Mouse (Mus musculus): ENCODE measurements around the gene Hoxd4. TPM values are rescaled to one million over a fixed set of nuclear protein-coding genes. Genes with fewer than 3 reads are reported as not detected.

Gene Hoxd4
- polyA plus RNA-seq, 1 experiment: not detected

- Histone ChIP-seq H3K4me1 (ENCODE audit: control insufficient read depth, insufficient read depth, low read length) (peaks cover 6% of the 10 kb centered on the region), H3K4me3 (ENCODE audit: insufficient read depth, low read depth, low read length) (no peak overlapping the region), H3K27ac (ENCODE audit: insufficient read depth, low read depth, low read length) (no peak overlapping the region)
- WGBS: 5% methylated on average over 14 of the region's 14 CpGs
- TF ChIP-seq POLR2A (IDR thresholded peaks at IDR 0.05; ENCODE audit: insufficient read depth, low read depth, low read length): no peak
- TF ChIP-seq CTCF (IDR thresholded peaks at IDR 0.05; ENCODE audit: insufficient read depth, low read depth, low read length): no peak
Observed at GRCm38 (mm10) chr2:74739869-74740268, 28.1 kb downstream of the Hoxd4 start.

- WGBS: 4% methylated on average over 43 of the region's 43 CpGs
- Histone ChIP-seq H3K4me3 (ENCODE audit: insufficient read depth, low read depth, low read length) (no peak overlapping the region), H3K4me1 (ENCODE audit: control insufficient read depth, insufficient read depth, low read length) (peaks cover 6% of the 10 kb centered on the region), H3K27ac (ENCODE audit: insufficient read depth, low read depth, low read length) (no peak overlapping the region)
- no peak for TF ChIP-seq CTCF (IDR thresholded peaks at IDR 0.05; ENCODE audit: insufficient read depth, low read depth, low read length)
- no peak for TF ChIP-seq POLR2A (IDR thresholded peaks at IDR 0.05; ENCODE audit: insufficient read depth, low read depth, low read length)
Observed at GRCm38 (mm10) chr2:74740311-74741091, 28.8 kb downstream of the Hoxd4 start.

- Histone ChIP-seq H3K4me1 (ENCODE audit: control insufficient read depth, insufficient read depth, low read length) (0 out of 2 replicates have a peak, but pooled peaks cover 3% of the 10 kb centered on the region), H3K27ac (ENCODE audit: insufficient read depth, low read depth, low read length) (no peak overlapping the region), H3K4me3 (ENCODE audit: insufficient read depth, low read depth, low read length) (no peak overlapping the region)
- no peak for TF ChIP-seq CTCF (IDR thresholded peaks at IDR 0.05; ENCODE audit: insufficient read depth, low read depth, low read length)
- TF ChIP-seq POLR2A (IDR thresholded peaks at IDR 0.05; ENCODE audit: insufficient read depth, low read depth, low read length): no peak
- 29% methylated on average over 2 of the region's 3 CpGs for WGBS
Observed at GRCm38 (mm10) chr2:74741252-74741978, 29.7 kb downstream of the Hoxd4 start.

- no peak overlapping the region for H3K27ac ChIP-seq (ENCODE audit: insufficient read depth, low read depth, low read length)
- H3K4me3 ChIP-seq (ENCODE audit: insufficient read depth, low read depth, low read length): no peak overlapping the region
- TF ChIP-seq POLR2A (IDR thresholded peaks at IDR 0.05; ENCODE audit: insufficient read depth, low read depth, low read length): no peak
- no peak for TF ChIP-seq CTCF (IDR thresholded peaks at IDR 0.05; ENCODE audit: insufficient read depth, low read depth, low read length)
- H3K4me1 ChIP-seq (ENCODE audit: control insufficient read depth, insufficient read depth, low read length): 0 out of 2 replicates have a peak, but pooled peaks cover 3% of the 10 kb centered on the region
Observed at GRCm38 (mm10) chr2:74741979-74742277, 30.2 kb downstream of the Hoxd4 start.

GRCm38 (mm10) chr2:74745540-74746297 is 34.0 kb downstream of the Hoxd4 start:
- H3K4me3 ChIP-seq (ENCODE audit: insufficient read depth, low read depth, low read length): no peak overlapping the region
- no peak overlapping the region for H3K27ac ChIP-seq (ENCODE audit: insufficient read depth, low read depth, low read length)
- no peak for TF ChIP-seq POLR2A (IDR thresholded peaks at IDR 0.05; ENCODE audit: insufficient read depth, low read depth, low read length)
- TF ChIP-seq CTCF (IDR thresholded peaks at IDR 0.05; ENCODE audit: insufficient read depth, low read depth, low read length): no peak
- H3K4me1 ChIP-seq (ENCODE audit: control insufficient read depth, insufficient read depth, low read length): no peaks in the 10 kb centered on the region
- WGBS: 5% methylated on average over 6 of the region's 6 CpGs

DNA sequence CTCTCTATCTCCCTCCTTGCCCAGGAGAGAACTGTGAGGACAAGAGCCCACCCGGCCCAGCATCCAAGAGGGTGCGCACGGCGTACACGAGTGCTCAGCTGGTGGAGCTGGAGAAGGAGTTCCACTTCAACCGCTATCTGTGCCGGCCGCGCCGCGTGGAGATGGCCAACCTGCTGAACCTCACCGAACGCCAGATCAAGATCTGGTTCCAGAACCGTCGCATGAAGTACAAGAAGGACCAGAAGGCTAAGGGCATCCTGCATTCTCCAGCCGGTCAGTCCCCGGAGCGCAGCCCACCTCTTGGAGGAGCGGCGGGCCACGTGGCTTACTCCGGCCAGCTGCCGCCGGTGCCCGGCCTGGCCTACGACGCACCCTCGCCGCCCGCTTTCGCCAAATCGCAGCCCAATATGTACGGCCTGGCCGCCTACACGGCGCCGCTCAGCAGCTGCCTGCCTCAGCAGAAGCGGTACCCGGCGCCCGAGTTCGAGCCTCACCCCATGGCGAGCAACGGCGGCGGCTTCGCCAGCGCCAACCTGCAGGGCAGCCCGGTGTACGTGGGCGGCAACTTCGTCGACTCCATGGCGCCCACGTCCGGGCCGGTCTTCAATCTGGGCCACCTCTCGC is 34.7 kb downstream of the Hoxd4 start:
- Histone ChIP-seq H3K27ac (ENCODE audit: insufficient read depth, low read depth, low read length) (no peak overlapping the region), H3K4me1 (ENCODE audit: control insufficient read depth, insufficient read depth, low read length) (no peaks in the 10 kb centered on the region), H3K4me3 (ENCODE audit: insufficient read depth, low read depth, low read length) (no peak overlapping the region)
- WGBS: 2% methylated on average over 58 of the region's 58 CpGs
- no peak for TF ChIP-seq POLR2A (IDR thresholded peaks at IDR 0.05; ENCODE audit: insufficient read depth, low read depth, low read length)
- no peak for TF ChIP-seq CTCF (IDR thresholded peaks at IDR 0.05; ENCODE audit: insufficient read depth, low read depth, low read length)

DNA sequence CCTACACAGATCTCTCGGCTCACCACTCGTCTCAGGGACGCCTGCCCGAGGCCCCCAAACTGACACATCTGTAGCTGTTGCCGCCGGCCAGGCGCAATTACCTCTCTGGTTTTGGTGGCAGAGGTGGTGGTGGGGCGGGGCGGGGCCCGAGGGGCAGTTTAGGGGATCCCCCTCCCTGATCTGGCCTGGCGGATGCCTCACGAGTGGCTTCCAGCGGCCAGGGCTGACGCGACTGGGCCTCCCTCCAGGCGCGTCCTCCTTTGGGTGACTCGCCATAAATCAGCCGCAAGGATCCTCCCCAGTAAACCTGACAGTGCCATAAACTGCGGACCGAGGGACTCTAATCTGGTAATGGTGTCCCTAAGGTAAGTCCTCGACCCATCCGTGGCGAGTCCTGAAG is 35.3 kb downstream of the Hoxd4 start:
- WGBS: 3% methylated on average over 24 of the region's 24 CpGs
- Histone ChIP-seq H3K27ac (ENCODE audit: insufficient read depth, low read depth, low read length) (no peak overlapping the region), H3K4me3 (ENCODE audit: insufficient read depth, low read depth, low read length) (no peak overlapping the region), H3K4me1 (ENCODE audit: control insufficient read depth, insufficient read depth, low read length) (no peaks in the 10 kb centered on the region)
- no peak for TF ChIP-seq CTCF (IDR thresholded peaks at IDR 0.05; ENCODE audit: insufficient read depth, low read depth, low read length)
- TF ChIP-seq POLR2A (IDR thresholded peaks at IDR 0.05; ENCODE audit: insufficient read depth, low read depth, low read length): no peak

- Histone ChIP-seq H3K4me3 (ENCODE audit: insufficient read depth, low read depth, low read length) (no peak overlapping the region), H3K27ac (ENCODE audit: insufficient read depth, low read depth, low read length) (no peak overlapping the region), H3K4me1 (ENCODE audit: control insufficient read depth, insufficient read depth, low read length) (peaks cover 2% of the 10 kb centered on the region; the same call in 1 of the 2 replicates)
- 10% methylated on average over 11 of the region's 11 CpGs for WGBS
- no peak for TF ChIP-seq CTCF (IDR thresholded peaks at IDR 0.05; ENCODE audit: insufficient read depth, low read depth, low read length)
- TF ChIP-seq POLR2A (IDR thresholded peaks at IDR 0.05; ENCODE audit: insufficient read depth, low read depth, low read length): no peak
Observed at GRCm38 (mm10) chr2:74747661-74748141, 36.0 kb downstream of the Hoxd4 start.

Measured in olfactory bulb, adult 2 months (tissue).